Mouse (Mus musculus) ES-E14 (cell line): ENCODE results near the gene Ppt1. TPM values are rescaled to one million over a fixed set of nuclear protein-coding genes. Genes with fewer than 3 reads are reported as not detected.

Experiments used
- DNase-seq: peaks from one replicate; pipeline ENCODE4 v3.0.0-alpha.2; 2013; ENCODE audit warnings: low read depth, low spot score
- H3K27ac ChIP-seq: 2 replicates; pipeline ENCODE4 v1.5.1; 2012; ENCODE audit warnings: low read depth, mild to moderate bottlenecking, low read length, moderate library complexity, mixed read lengths; ENCODE audit not compliant: poor library complexity, insufficient read depth, severe bottlenecking
- H3K36me3 ChIP-seq: 2 replicates; pipeline ENCODE4 v1.6.1; 2012; ENCODE audit warnings: mild to moderate bottlenecking, low read length, moderate library complexity, mixed read lengths; ENCODE audit not compliant: control insufficient read depth, poor library complexity, insufficient read depth, severe bottlenecking
- H3K4me1 ChIP-seq, 2 experiments: fragments of 150-350 bp in 1 of 2; sonication (generic) in 1 of 2; 2 replicates each; pipeline ENCODE4 v1.6.1; 2012; ENCODE audit warnings: low read length in 2 of 2, mild to moderate bottlenecking in 1 of 2, mixed read lengths in 1 of 2; ENCODE audit not compliant: control insufficient read depth in 2 of 2, insufficient read depth in 2 of 2, poor library complexity in 1 of 2
- H3K4me3 ChIP-seq, 2 experiments: fragments of 150-350 bp in 1 of 2; sonication (generic) in 1 of 2; 2 replicates each; pipeline ENCODE4 v1.5.1; 2012; ENCODE audit warnings: low read length in 2 of 2, low read depth in 1 of 2, mild to moderate bottlenecking in 1 of 2, mixed read lengths in 1 of 2; ENCODE audit not compliant: insufficient read depth in 1 of 2, poor library complexity in 1 of 2, severe bottlenecking in 1 of 2
- H3K9ac ChIP-seq: 2 replicates; pipeline ENCODE4 v1.6.1; 2012; ENCODE audit warnings: low read depth, mild to moderate bottlenecking, low read length, mixed read lengths; ENCODE audit not compliant: poor library complexity, insufficient read depth, severe bottlenecking
- H3K9me3 ChIP-seq: fragments of 150-350 bp; sonication (generic); 2 replicates; pipeline ENCODE4 v1.6.1; 2012; ENCODE audit warnings: low read depth, mild to moderate bottlenecking, low read length; ENCODE audit not compliant: control insufficient read depth, insufficient read depth
- CHD2 ChIP-seq: IDR thresholded peaks from 2 replicates; pipeline ENCODE4 v1.6.1; 2014; ENCODE audit warnings: mild to moderate bottlenecking, low read depth, low read length, inconsistent platforms
- in situ Hi-C, 2 experiments: fragments of 600-800 bp; cut with MboI; formaldehyde crosslinking; loops; one replicate each; pipeline ENCODE4 v1.15.1; 2025; ENCODE audit warnings: low sequenced_read_pairs in 2 of 2, inconsistent platforms in 1 of 2; ENCODE audit not compliant: unreplicated experiment in 2 of 2
- total RNA-seq: library from RNA; depleted of rRNA; stranded (reverse); fragments of 300-350 nt; gene quantifications from 2 replicates; pipeline ENCODE4 v1.2.3, GENCODE M21; 2012; rRNA removed

Gene Ppt1
- total RNA-seq, 1 experiment = 34.9 TPM

DNA sequence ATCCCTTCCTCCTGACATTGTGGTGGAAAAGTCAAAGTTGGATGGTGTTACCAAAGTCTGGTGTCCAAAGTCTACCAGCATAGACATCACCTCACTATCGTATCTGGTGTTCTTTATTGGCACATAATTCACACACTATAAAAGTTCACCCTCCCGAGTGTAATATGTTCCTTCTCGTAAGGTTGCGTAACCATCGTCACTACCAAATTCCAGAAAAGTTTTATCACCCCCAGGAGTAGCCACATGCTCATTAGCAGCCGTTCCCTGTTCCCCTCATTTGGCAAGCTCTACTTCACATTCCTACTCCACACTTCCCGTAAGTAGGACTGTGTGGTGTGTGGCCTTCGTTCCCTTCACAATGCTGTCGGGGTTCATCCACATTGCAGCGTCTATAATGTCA lies 69.3 kb downstream of the Ppt1 start:
- in situ Hi-C loops = loop anchor here in 1 of 2 experiments (25.0 kb wide), 1 partner anchor 182 kb away; no protein-coding TSS in a partner anchor
- no peak overlapping the region for H3K27ac ChIP-seq
- no peak overlapping the region for H3K9ac ChIP-seq
- H3K4me1 ChIP-seq = no peaks in the 10 kb centered on the region
- H3K36me3 ChIP-seq = no peaks in the 10 kb centered on the region
- no peak for DNase-seq
- no peak for TF ChIP-seq CHD2
- H3K4me3 ChIP-seq = no peak overlapping the region
- no peaks in the 10 kb centered on the region for H3K9me3 ChIP-seq

Other genes starting within 250 kb of the Ppt1 start
- gene 9530002B09Rik, start 147.0 kb upstream of the Ppt1 start, total RNA-seq = not detected in 2 replicates
- gene Cap1, start 49.8 kb downstream of the Ppt1 start, total RNA-seq = 89.4 and 130 TPM in 2 replicates
- 3.7 and 4.3 TPM in 2 replicates for gene Mfsd2a, start 124.9 kb downstream of the Ppt1 start, total RNA-seq
- gene Mycl, start 159.4 kb downstream of the Ppt1 start, total RNA-seq = 6.8 and 7.3 TPM in 2 replicates
- gene Trit1, start 180.4 kb downstream of the Ppt1 start, total RNA-seq = 17.1 and 19.1 TPM in 2 replicates